Mouse (Mus musculus): ENCODE measurements around the gene 6430550D23Rik.

The 6430550D23Rik gene

DNA sequence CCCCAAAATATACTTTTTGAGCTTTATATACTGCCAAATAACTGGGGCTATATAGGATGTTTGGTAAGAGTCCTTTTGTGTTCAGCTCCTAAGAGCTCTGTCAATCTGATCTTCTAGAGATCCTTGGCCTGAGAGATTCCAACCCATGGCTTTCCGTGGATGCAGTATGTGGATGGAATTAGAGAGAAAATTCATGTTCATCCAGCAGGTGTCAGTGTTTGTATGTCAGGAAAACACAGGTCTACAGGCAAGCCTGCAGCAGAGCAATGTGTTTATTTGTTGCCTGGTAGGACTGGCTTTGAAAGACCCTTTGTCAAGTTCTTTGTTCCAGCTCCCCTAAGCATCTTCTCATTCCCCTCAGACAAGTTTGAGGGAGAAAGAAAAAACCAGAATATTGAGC lies 44.8 kb downstream of the 6430550D23Rik start:
- 0 out of 2 replicates have a peak, but pooled peaks cover 2% of the 10 kb centered on the region for H3K4me1 ChIP-seq (replicated peaks; ENCODE audit: low read depth, low read length)
- H3K9me3 ChIP-seq (ENCODE audit: low read length): no peaks in the 10 kb centered on the region
- no peak overlapping the region for H3K4me3 ChIP-seq (replicated peaks; ENCODE audit: low read length)
- H3K27me3 ChIP-seq (ENCODE audit: insufficient read depth, low read length): no peaks in the 10 kb centered on the region
- TF ChIP-seq POU5F1 (IDR thresholded peaks at IDR 0.05; ENCODE audit: borderline replicate concordance, low read length): no peak
- no peak for TF ChIP-seq CTCF (conservative IDR thresholded peaks at IDR 0.05; ENCODE audit: low read length)
- TF ChIP-seq NANOG (IDR thresholded peaks at IDR 0.05; ENCODE audit: borderline replicate concordance, low read length): no peak
- H3K36me3 ChIP-seq (ENCODE audit: insufficient read depth, low read length): peaks cover 62% of the 10 kb centered on the region

DNA sequence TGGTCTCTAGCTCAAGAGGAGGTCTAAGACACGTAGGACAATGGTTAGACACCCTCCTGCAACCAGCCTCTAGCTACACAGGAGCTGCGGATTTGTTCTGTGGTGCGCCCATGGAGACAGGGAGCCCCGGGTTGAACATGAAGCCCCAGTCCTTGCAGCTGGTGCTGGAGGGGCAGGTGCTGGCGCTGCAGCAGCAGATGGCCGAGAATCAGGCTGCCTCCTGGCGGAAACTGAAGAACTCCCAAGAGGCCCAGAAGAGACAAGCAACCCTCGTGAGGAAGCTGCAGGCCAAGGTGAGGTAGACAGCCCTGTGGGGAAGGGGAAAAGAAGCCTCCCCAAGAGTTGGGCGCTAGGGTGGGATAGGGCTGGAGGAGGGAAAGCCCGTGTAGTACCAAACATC lies 45.9 kb downstream of the 6430550D23Rik start:
- Histone ChIP-seq H3K4me1 (replicated peaks; ENCODE audit: low read depth, low read length) (peaks cover 11% of the 10 kb centered on the region; the same call in 1 of the 2 replicates), H3K27me3 (ENCODE audit: insufficient read depth, low read length) (no peaks in the 10 kb centered on the region), H3K36me3 (ENCODE audit: insufficient read depth, low read length) (peaks cover 50% of the 10 kb centered on the region), H3K4me3 (replicated peaks; ENCODE audit: low read length) (no peak overlapping the region), H3K9me3 (ENCODE audit: low read length) (no peaks in the 10 kb centered on the region)
- no peak for TF ChIP-seq NANOG (IDR thresholded peaks at IDR 0.05; ENCODE audit: borderline replicate concordance, low read length)
- no peak for TF ChIP-seq POU5F1 (IDR thresholded peaks at IDR 0.05; ENCODE audit: borderline replicate concordance, low read length)
- TF ChIP-seq CTCF (conservative IDR thresholded peaks at IDR 0.05; ENCODE audit: low read length): no peak

DNA sequence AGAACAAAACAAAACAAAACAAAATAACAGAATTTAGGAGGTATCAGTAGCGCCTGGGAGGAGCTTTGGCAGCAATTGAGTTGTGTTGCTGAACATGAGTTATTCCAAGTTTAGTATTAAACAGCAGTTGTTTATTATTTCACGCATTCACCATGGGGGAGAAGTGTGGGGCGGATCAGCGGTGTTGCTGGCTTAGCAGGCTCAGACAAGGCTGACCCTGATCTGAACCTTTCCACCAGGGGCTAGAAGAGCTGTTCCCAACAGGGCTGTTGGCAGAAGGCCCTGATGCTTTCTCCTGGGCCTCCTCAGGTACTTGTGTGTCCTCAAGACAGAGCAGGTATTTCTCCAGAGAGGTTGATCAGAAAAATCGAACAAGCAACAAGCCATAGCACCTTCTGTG lies 47.8 kb downstream of the 6430550D23Rik start:
- no peaks in the 10 kb centered on the region for H3K9me3 ChIP-seq (ENCODE audit: low read length)
- TF ChIP-seq CTCF (conservative IDR thresholded peaks at IDR 0.05; ENCODE audit: low read length): no peak
- TF ChIP-seq NANOG (IDR thresholded peaks at IDR 0.05; ENCODE audit: borderline replicate concordance, low read length): no peak
- no peak for TF ChIP-seq POU5F1 (IDR thresholded peaks at IDR 0.05; ENCODE audit: borderline replicate concordance, low read length)
- H3K4me1 ChIP-seq (replicated peaks; ENCODE audit: low read depth, low read length): peaks cover 11% of the 10 kb centered on the region; the same call in 1 of the 2 replicates

DNA sequence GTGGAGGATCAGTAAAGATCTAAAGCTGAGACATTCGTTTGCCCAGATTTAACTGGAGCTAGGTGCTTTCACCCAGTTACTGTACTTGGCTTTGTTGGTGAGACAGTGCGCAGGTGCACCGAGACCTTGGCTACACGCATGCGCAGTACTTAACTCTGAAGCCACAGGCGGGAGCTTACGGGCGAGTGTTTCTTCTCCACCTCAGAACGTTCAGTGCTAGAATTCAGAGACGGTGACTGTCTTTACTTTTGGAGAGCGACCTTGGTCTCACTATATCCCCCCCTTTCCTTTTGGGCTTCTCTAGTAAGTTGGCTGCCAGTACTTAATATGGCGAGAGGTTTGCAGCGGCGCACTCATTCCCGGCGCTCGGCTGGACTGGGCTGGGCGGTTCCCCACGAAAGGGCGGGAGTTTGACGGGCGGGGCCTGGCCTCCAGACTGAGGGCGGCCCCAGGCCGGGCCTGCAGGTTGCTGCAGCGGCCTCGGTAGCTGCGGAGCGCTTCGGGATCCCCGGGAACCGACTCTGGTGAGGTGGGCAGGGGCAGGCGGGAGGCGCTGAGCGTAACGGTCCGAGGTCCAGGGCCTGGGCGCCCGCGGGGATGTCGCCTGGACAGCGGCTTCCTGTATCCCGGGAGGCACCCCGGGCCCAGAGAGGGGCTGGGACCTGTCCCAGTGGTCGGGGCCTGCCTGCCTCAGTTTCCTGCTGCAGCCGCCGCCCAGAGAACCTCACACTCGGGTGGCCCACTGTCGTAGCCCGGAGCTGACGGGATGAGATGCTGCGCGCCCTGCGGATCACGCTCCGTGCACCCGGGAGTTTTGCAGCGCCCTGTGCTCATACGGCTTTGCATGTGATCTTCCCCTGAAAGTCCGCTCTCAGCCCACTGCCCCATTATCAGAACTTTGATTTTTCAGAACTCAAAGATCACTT lies 51.4 kb downstream of the 6430550D23Rik start, which contains the start of gene Cep250:
TSS of gene Cep250 (plus strand) at position 325 of the 926 bp plus-strand sequence.
- no peaks in the 10 kb centered on the region for H3K36me3 ChIP-seq (ENCODE audit: insufficient read depth, low read length)
- H3K4me1 ChIP-seq (replicated peaks; ENCODE audit: low read depth, low read length): peaks cover 11% of the 10 kb centered on the region; the same call in 1 of the 2 replicates
- H3K27me3 ChIP-seq (ENCODE audit: insufficient read depth, low read length): no peaks in the 10 kb centered on the region
- no peaks in the 10 kb centered on the region for H3K9me3 ChIP-seq (ENCODE audit: low read length)
- peak within 1 kb of the TSS; percentile 94 for H3K4me3 ChIP-seq (replicated peaks; ENCODE audit: low read length)
- no peak for TF ChIP-seq NANOG (IDR thresholded peaks at IDR 0.05; ENCODE audit: borderline replicate concordance, low read length)
- no peak for TF ChIP-seq POU5F1 (IDR thresholded peaks at IDR 0.05; ENCODE audit: borderline replicate concordance, low read length)

More for the DNA sequence above, 47.8 kb downstream of the 6430550D23Rik start:
- no peak overlapping the region for H3K4me3 ChIP-seq (replicated peaks; ENCODE audit: low read length)
- peaks cover 33% of the 10 kb centered on the region for H3K36me3 ChIP-seq (ENCODE audit: insufficient read depth, low read length)
- no peaks in the 10 kb centered on the region for H3K27me3 ChIP-seq (ENCODE audit: insufficient read depth, low read length)

DNA sequence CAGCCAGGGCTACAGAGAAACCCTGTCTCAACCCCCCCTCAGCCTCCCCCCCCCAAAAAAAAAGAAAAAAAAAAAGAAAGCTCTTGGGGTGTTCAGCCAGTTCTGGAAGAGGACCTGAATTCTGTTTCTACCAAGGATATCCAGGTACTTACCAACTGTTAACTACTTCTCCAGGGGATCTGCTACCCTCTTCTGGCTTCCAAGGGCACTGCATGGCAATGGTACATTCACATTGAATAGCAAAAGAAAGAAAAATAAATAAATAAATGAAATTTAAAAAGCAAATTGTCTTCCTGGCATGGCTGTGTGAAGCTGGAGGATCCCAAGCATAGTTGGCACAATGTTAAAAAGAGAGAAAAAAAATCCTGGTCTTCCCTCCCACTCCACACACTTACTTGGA lies 55.8 kb downstream of the 6430550D23Rik start:
- Histone ChIP-seq H3K27me3 (ENCODE audit: insufficient read depth, low read length) (no peaks in the 10 kb centered on the region), H3K9me3 (ENCODE audit: low read length) (no peaks in the 10 kb centered on the region), H3K36me3 (ENCODE audit: insufficient read depth, low read length) (no peaks in the 10 kb centered on the region), H3K4me3 (replicated peaks; ENCODE audit: low read length) (no peak overlapping the region), H3K4me1 (replicated peaks; ENCODE audit: low read depth, low read length) (peaks cover 16% of the 10 kb centered on the region)
- TF ChIP-seq POU5F1 (IDR thresholded peaks at IDR 0.05; ENCODE audit: borderline replicate concordance, low read length) (no peak), CTCF (conservative IDR thresholded peaks at IDR 0.05; ENCODE audit: low read length) (peak; percentile 80)

DNA sequence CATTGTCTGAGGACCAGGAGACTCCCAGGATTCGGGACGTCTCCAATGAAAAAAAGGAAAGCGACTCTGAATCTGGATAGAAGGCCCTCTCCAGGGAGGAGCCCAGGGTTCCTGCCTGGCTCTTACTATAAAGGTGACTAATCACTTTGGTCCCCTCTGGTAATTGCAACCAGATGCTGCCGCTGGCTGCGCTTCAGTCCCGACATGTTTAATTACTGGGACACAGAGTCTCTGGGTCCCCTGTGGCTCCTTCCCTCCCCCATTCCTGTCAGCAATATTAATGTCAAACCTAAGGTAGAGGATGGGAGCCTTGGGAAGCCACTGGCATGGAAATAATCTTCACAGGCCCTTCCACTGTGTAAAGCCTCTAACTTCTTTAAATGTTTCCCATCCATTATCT lies 58.4 kb downstream of the 6430550D23Rik start:
- no peak for TF ChIP-seq POU5F1 (IDR thresholded peaks at IDR 0.05; ENCODE audit: borderline replicate concordance, low read length)
- no peak for TF ChIP-seq NANOG (IDR thresholded peaks at IDR 0.05; ENCODE audit: borderline replicate concordance, low read length)
- TF ChIP-seq CTCF (conservative IDR thresholded peaks at IDR 0.05; ENCODE audit: low read length): no peak
- no peaks in the 10 kb centered on the region for H3K36me3 ChIP-seq (ENCODE audit: insufficient read depth, low read length)
- peaks cover 41% of the 10 kb centered on the region for H3K4me1 ChIP-seq (replicated peaks; ENCODE audit: low read depth, low read length)
- H3K4me3 ChIP-seq (replicated peaks; ENCODE audit: low read length): no peak overlapping the region
- peaks cover 8% of the 10 kb centered on the region for H3K27me3 ChIP-seq (ENCODE audit: insufficient read depth, low read length)
- no peaks in the 10 kb centered on the region for H3K9me3 ChIP-seq (ENCODE audit: low read length)

DNA sequence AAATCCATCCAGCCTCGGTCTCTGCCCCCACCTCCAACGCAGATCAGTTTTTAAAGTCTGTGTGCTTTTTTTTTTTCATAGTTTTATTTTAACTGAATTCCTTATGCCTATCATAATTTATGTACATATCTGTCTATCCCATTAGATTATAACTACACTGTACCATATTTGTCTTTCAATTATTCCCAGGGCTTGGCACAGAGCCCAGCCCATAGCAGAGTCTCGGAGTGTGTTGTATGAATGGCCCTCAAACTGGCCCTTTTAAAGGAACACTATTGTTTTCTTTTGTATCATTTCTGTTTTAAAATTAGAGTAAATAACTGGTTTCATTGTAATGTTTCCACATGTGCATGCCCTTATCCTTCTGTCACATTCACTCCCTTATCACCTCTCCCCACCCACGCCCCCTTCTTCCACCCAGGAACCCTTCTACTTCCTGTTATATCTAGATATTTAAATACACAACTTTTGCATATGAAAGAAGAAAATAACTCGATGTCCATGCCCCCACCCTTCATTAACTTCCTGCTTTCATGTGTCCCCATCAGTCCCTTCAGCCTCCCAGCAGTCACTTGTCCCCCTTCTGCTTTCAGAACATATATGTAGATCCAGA lies 60.3 kb downstream of the 6430550D23Rik start:
- Histone ChIP-seq H3K27me3 (ENCODE audit: insufficient read depth, low read length) (peaks cover 22% of the 10 kb centered on the region), H3K9me3 (ENCODE audit: low read length) (no peaks in the 10 kb centered on the region), H3K4me1 (replicated peaks; ENCODE audit: low read depth, low read length) (peaks cover 58% of the 10 kb centered on the region), H3K4me3 (replicated peaks; ENCODE audit: low read length) (no peak overlapping the region), H3K36me3 (ENCODE audit: insufficient read depth, low read length) (no peaks in the 10 kb centered on the region)
- no peak for TF ChIP-seq CTCF (conservative IDR thresholded peaks at IDR 0.05; ENCODE audit: low read length)
- TF ChIP-seq NANOG (IDR thresholded peaks at IDR 0.05; ENCODE audit: borderline replicate concordance, low read length): no peak
- TF ChIP-seq POU5F1 (IDR thresholded peaks at IDR 0.05; ENCODE audit: borderline replicate concordance, low read length): no peak

DNA sequence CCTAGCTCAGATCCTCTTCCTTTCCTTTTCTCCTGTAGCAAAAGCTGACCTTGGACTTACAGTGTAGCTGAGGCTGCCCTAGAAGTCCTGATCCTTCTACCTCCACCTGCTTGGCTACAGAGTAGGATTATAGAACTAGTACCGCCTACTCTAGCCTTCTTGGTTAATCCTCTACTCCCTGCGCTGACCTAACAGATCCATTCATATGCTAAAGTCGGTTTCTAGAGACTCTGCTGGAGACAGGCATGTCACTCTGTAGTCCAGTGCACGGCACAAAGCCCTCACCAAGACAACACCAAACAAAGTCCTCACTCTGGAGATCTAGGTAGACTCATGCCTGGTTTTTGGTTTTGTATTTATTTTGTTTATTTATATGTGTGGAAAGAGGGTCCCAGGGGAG lies 61.3 kb downstream of the 6430550D23Rik start:
- TF ChIP-seq CTCF (conservative IDR thresholded peaks at IDR 0.05; ENCODE audit: low read length) (no peak), NANOG (IDR thresholded peaks at IDR 0.05; ENCODE audit: borderline replicate concordance, low read length) (no peak), POU5F1 (IDR thresholded peaks at IDR 0.05; ENCODE audit: borderline replicate concordance, low read length) (no peak)
- no peaks in the 10 kb centered on the region for H3K36me3 ChIP-seq (ENCODE audit: insufficient read depth, low read length)
- H3K27me3 ChIP-seq (ENCODE audit: insufficient read depth, low read length): peaks cover 32% of the 10 kb centered on the region
- peaks cover 66% of the 10 kb centered on the region for H3K4me1 ChIP-seq (replicated peaks; ENCODE audit: low read depth, low read length)
- H3K4me3 ChIP-seq (replicated peaks; ENCODE audit: low read length): no peak overlapping the region
- H3K9me3 ChIP-seq (ENCODE audit: low read length): no peaks in the 10 kb centered on the region

Measured in E14TG2a.4 (cell line).